Mouse (Mus musculus): ENCODE measurements around the gene Hoxd4.

Gene Hoxd4

DNA sequence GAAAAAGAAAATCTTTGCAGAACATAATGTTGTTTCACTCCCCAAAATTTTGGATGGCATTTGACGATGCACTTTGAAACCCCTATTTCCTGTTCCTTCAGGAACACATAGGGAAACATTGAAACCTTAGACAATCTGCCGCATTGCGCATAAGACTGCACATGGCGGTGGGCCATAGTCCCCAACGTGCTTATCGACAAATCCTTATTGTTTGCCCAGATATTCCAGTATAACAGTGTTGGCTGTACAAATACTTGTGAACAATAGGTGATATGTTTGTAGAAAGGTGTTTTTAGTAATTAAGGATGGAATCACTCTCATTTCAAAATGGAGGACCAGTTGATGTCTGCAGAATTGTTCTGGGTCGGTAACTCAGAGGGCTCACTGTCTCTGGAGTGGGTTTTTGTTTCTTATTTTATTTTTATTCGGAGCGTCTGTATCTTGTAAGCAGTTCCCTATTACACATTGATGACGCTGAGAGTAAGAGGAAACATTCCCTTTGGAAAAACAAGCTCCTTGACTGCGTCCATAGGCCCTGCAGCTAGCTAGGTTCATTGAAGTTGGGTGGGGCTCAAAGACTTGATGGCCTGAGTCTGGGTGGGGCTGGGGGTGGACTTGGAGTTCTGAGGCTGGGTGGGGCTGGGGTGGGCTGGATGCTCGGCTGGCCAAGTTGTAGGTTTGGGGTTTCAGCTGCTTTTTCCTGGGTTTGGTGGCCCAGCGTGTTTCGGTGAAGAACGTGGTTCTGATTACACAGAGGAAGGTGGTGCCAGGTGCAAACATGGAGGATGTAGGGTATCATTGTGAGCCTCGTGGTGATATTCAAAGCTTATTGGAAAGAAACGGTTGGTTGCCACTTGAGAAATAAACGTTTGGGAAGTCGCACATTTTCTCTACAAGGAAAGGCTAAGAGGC lies 1.8 kb downstream of the Hoxd4 start:
- in situ Hi-C loops (cut with MboI; ENCODE audit: low pct_unique_long_range_greater_than_20kb in 1 of 2, low sequenced_read_pairs in 2 of 2, unreplicated experiment in 1 of 2), result no loop called here

DNA sequence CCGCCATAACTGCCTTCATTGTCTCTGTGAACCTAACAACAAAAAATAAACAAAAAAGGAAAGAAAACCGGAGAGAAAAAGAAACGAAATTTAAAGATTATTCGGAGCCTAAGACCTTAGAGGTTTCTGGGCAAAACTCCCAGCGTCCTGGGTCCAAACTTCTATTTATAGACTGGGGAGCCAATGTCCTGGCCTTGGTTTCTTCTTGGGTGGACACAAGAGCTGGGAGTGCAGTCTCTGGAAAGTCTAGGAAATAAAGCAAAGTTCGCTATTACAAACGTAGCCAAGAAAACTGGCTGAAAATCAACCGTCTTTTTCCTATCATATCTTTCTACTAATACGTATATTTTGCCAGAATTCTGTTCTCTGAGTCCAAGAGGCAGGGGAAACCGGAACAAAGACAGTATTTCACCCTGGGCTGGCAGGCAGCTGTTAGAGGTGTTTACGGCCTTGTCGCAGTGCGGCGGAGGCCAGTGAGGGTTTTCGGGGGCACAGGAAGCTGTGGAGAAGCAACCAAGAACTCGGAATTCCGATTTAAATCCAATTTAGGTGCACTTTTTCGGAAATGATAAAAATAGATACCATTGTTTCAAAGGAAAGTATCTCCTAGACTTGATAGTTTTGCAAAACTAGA lies 2.5 kb downstream of the Hoxd4 start:
- in situ Hi-C loops (cut with MboI; ENCODE audit: low pct_unique_long_range_greater_than_20kb in 1 of 2, low sequenced_read_pairs in 2 of 2, unreplicated experiment in 1 of 2), result no loop called here

DNA sequence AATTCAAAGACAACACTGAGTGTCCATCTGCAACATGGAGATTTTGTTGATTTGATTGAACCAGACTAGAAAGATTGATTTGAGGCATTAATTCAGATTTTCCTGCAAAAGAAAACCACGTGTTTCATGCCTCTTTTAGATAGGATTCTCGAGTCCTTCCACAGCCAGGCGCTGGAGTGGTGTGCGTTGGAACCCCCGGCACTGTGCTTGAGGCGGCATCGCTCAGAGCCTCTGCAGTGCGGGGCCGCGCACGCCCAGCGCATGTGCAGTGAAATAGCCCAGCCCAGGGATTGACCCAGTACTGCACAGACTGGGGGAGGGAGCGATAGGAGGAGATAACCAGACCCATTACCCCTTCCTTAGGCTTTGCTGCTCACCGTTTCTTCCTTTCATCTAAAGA lies 3.2 kb downstream of the Hoxd4 start:
- in situ Hi-C loops (cut with MboI; ENCODE audit: low pct_unique_long_range_greater_than_20kb in 1 of 2, low sequenced_read_pairs in 2 of 2, unreplicated experiment in 1 of 2), result no loop called here

DNA sequence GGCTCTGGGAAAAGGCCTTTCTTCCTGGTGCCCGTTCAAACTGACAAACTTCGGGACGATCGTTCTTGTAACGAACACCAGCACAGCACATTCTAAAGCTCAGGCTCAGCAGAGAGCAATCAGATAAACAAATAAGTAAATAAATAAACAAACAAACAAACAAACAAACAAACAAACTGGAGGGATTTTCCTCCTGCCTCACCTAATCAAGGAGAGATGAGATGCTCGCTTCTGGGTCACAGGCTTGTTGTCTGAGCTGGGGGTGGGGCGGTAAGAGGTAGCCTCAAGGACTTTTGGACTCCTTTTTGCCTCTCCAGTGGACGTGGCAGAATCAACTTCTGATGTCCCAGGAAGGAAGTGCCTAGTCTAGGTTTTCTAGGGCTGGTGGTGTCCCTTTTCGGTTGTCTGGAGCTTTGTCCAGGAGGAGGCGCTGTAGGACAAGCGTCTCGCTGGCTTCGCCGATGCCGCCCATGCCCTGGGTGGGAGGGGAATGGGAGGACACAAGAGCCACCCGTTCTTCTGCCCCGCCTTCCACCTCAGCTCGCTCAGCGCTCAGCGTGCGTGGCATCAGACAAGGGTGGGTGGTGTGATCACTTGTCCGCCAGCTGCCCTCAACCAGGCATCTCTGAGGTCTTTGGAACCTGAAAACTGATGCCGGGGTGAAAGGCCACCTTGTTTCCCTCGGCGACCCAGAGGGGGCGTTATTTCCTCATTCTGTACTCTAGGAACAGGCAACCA lies 3.9 kb downstream of the Hoxd4 start:
- in situ Hi-C loops (cut with MboI; ENCODE audit: low pct_unique_long_range_greater_than_20kb in 1 of 2, low sequenced_read_pairs in 2 of 2, unreplicated experiment in 1 of 2), result no loop called here

DNA sequence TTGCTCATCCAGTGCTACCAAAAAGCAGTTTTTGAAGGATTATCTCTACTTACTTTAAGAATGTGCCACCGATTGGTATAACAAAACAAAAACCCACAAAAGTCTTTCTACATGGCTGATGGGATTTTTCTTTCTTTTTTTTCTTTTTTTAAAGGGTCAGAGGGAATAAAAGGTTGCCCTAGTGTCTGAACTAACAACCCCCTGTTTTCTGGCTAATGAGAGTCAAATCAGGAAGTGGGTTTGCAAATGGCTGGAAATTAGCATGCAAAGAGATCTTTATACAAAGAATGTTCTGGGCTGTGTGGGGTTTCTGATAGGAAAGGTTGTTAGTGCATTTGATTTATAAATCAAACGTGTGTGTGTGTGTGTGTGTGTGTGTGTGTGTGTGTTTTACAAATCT lies 8.7 kb downstream of the Hoxd4 start:
- in situ Hi-C loops (cut with MboI; ENCODE audit: low pct_unique_long_range_greater_than_20kb in 1 of 2, low sequenced_read_pairs in 2 of 2, unreplicated experiment in 1 of 2), result no loop called here

DNA sequence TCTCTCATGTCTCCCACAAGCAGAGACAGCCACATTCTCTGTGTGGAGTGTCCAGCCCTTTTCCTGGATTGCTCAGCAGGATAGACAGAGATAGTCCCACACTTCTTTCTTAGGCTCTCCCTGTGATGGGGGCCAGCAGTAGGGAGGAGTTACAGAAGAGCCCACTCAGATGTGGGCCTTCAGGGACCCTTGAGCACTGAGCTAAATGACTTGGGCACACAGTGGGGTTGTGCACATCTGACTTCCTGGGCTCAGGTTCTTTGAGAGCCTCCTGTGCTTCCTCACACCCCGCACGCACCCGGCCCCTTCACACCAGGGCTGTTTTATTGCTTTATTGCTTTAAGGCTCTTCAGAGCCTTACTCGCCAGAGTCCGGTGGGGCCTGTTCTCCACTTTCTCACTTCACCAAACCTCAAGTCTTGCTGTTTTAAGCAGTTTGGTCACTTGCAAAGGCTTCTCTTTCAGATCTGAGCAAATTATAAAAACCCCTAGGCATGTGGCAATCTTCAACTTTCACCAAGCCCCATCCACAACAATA lies 9.3 kb downstream of the Hoxd4 start:
- in situ Hi-C loops (cut with MboI; ENCODE audit: low pct_unique_long_range_greater_than_20kb in 1 of 2, low sequenced_read_pairs in 2 of 2, unreplicated experiment in 1 of 2), result no loop called here

DNA sequence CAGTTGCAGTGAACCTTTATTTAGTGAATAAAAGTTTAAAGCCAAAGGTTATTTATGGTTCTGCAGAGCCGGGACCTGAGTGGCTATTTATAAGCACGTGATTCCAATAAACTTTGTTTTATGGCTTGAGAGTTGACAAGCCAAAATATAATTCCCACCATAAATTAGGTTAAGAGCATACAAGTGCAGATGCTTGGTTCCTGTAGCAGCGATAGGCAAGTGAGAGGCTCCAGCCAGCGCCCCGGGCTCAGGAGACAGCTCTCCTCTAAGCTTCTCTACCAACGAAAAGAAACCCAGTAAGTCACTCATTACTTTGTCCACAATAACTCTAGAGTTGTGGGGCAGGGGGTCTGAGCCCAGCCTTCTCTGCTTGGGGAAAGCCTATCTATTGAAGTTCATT lies 10.2 kb downstream of the Hoxd4 start:
- in situ Hi-C loops (cut with MboI; ENCODE audit: low pct_unique_long_range_greater_than_20kb in 1 of 2, low sequenced_read_pairs in 2 of 2, unreplicated experiment in 1 of 2), result no loop called here

DNA sequence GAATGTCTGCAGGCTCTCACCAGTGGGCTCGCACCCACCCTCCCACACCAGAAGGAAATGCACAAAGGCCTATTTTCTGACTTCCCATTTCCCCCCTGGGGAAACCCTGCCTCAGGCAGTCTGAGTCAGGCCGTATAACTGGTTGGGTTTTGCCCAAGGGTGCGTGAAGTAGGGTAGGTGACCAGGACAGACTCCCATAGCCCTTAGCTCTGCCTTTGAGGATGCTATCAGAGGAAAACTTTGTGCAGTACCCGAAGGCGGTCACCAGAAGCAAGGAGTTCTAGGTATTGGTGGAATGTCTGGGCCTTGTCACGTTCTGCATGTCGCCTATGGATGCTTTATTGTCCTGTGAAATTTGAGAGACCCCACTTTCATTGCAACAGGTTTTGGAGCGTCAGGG lies 11.2 kb downstream of the Hoxd4 start:
- in situ Hi-C loops (cut with MboI; ENCODE audit: low pct_unique_long_range_greater_than_20kb in 1 of 2, low sequenced_read_pairs in 2 of 2, unreplicated experiment in 1 of 2), result no loop called here

DNA sequence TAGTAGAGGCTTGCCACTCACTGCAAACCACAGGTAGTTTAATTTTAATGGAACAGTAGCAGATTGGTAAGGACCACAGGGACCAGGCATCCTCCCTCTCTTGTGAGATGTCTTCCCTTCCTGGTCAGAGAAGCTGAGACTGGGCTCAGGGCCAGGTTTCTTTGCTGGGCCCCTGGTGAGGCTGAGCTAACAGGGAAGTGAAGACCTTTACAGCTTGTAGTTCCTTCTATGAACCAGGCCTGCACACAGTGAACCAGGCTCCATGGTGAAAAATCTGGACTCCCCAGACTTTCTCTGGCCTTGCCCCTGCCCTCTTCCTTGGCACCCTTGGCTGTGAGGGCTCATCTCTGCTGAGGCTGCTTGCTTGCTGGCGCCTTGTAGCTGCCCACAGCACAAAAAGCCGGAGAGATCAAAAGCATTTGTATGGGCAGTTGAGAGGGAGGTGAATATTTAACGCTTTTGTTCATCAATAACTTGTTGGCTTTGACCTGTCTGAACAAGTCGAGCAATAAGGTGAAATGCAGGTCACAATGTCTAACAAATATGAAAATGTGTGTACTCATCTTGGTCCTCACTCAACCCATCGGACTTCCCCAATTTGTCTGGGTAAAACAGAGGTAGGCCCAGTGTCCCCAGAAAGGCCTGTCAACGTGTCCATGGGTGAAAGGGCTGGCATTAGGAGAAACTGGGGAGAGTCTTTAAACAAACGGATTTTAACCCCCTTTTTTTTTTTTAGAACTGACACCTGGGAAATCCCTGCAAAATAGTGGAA lies 12.7 kb downstream of the Hoxd4 start:
- in situ Hi-C loops (cut with MboI; ENCODE audit: low pct_unique_long_range_greater_than_20kb in 1 of 2, low sequenced_read_pairs in 2 of 2, unreplicated experiment in 1 of 2), result no loop called here

DNA sequence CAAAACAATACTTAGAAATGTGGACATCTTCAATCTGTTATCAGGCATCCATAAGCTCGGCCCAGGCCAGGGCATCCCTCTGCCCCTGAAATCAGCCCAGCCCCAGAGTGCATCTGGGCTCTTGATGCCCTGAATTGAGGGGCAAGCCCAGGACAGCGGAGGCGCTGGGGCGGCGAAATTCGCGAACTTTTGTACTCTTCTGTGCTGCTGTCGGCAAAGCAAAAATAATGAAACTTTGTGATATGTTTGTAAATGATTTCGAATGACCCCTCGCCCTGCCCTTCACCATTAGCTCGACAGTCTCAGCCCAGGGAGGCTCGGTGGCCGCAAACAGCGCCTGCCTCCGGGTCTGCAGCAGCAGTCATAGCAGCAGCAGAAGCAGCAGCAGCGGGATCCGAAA lies 13.4 kb downstream of the Hoxd4 start:
- in situ Hi-C loops (cut with MboI; ENCODE audit: low pct_unique_long_range_greater_than_20kb in 1 of 2, low sequenced_read_pairs in 2 of 2, unreplicated experiment in 1 of 2), result no loop called here

DNA sequence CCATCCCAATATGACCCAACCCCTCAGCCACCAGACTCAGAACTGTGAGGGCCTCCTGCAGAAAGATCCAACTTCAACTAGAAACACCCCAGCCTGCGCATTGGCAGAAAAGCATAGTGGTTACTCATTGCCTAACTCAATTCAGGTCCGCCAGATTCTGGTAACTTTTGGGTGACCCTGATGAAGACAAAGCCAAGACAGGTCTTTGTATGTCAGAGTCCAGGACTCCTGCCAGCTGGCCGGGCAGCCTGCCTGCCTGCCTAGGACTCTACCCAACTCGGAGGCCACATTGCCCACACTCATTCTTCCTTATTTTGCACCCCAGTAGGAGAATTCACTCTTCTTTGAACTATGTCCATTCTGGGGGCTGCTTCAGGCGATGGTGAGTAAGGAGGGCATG lies 14.8 kb downstream of the Hoxd4 start, which contains the start of gene Gm28230:
TSS of gene Gm28230 (plus strand) at position 178 of the 400 bp plus-strand sequence.
- in situ Hi-C loops (cut with MboI; ENCODE audit: low pct_unique_long_range_greater_than_20kb in 1 of 2, low sequenced_read_pairs in 2 of 2, unreplicated experiment in 1 of 2), result no loop called here

DNA sequence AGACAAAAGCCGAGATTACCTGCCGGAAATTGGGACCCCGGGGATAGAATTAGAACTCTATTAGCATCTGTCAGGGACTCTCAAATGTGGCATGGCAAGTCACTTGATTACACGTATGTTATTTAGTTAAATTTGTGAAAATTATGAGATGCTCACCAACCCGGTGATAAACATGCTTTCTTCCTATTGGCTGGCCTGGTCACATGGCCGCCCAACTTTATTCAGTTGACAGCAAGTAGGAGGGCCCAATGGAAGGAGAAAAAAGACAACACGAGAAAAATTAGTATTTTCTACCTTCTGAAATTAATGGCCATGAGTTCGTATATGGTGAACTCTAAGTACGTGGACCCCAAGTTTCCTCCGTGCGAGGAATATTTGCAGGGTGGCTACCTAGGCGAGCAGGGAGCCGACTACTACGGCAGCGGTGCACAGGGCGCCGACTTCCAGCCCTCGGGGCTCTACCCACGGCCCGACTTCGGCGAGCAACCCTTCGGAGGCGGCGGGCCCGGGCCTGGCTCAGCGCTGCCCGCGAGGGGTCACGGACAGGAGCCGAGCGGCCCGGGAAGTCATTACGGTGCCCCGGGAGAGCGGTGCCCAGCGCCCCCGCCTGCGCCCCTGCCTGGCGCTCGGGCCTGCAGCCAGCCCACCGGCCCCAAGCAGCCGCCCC lies 15.4 kb downstream of the Hoxd4 start:
- in situ Hi-C loops (cut with MboI; ENCODE audit: low pct_unique_long_range_greater_than_20kb in 1 of 2, low sequenced_read_pairs in 2 of 2, unreplicated experiment in 1 of 2), result no loop called here

DNA sequence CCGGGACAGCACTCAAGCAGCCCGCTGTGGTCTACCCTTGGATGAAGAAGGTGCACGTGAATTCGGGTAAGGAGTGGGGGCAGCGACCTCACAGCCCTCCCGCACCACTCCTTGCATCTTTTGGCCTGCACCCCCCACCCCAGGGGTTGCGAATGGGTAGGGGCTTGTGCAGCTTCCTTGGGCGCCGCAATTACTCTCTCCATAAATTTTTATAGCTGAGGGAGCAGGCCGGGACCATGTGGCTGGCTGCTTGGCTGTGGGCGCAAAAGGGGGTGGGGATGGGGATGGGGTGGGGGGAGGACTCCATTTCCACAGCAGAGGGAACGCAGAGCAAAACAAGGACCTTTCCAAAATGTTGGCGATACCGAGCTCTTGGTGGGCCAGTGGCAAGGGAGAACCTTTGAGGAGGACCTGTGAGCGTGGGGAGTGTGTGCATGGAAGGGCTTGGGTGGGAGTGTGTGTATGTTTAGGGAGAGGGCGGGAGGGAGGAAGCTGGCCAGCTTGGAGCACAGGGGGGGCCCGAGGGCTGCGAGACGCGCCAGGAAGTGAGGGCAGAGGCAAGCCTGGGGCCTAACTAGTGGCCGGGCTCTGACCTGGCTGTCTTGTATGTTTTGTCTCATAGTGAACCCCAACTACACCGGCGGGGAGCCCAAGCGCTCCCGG lies 16.0 kb downstream of the Hoxd4 start:
- in situ Hi-C loops (cut with MboI; ENCODE audit: low pct_unique_long_range_greater_than_20kb in 1 of 2, low sequenced_read_pairs in 2 of 2, unreplicated experiment in 1 of 2), result no loop called here

DNA sequence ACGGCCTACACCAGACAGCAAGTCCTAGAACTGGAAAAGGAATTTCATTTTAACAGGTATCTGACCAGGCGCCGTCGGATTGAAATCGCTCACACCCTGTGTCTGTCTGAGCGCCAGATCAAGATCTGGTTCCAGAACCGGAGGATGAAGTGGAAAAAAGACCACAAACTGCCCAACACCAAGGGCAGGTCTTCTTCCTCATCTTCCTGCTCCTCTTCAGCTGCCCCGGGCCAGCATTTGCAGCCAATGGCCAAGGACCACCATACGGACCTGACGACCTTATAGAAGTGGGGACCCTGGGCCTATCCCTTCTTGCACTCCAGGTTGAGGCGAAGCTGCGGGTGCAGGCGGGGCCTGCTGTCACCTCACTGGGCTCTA lies 16.6 kb downstream of the Hoxd4 start:
- in situ Hi-C loops (cut with MboI; ENCODE audit: low pct_unique_long_range_greater_than_20kb in 1 of 2, low sequenced_read_pairs in 2 of 2, unreplicated experiment in 1 of 2), result no loop called here

DNA sequence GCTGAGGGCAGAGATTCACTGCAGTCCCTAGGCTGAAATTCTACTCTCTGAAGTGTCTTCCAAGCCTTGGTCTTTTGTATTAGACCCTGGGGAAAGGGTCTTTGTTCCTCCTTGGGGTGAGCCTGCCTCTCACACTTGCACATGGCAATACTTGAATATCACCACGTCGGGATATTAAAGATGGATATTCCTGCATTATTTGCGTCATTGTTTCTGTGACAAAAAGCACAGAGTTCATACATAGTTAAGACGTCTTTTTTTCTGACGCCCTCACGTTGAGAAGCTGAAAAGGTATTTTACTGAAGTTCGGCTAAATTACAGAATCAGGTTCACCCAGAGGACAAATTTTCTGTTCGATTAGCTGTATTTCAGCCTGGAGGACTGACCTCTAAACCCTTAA lies 18.6 kb downstream of the Hoxd4 start:
- in situ Hi-C loops (cut with MboI; ENCODE audit: low pct_unique_long_range_greater_than_20kb in 1 of 2, low sequenced_read_pairs in 2 of 2, unreplicated experiment in 1 of 2), result loop anchor here in 1 of 2 experiments (10.0 kb wide), 1 partner anchor 46 kb away; no protein-coding TSS in a partner anchor

DNA sequence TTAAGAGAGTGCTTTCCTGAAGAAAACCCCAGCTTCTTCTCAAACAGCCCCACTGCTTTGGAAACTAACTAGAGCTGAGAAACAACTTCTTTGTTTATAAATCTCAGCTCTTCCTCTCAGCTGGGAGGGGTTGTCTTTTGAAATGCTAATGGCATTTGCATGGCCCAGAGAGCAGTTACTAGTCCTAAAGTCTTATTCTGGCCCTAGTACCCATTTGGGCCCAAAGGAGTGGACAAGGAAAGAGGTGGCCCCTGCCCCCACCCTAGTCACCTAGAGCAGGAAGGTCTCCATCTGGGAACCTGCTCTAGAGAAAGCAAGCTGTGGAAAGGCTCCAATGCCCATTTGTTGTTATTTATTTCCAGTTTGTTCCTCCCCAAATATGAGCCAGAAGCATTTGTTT lies 19.3 kb downstream of the Hoxd4 start:
- in situ Hi-C loops (cut with MboI; ENCODE audit: low pct_unique_long_range_greater_than_20kb in 1 of 2, low sequenced_read_pairs in 2 of 2, unreplicated experiment in 1 of 2), result loop anchor here in 1 of 2 experiments (10.0 kb wide), 1 partner anchor 46 kb away; no protein-coding TSS in a partner anchor

DNA sequence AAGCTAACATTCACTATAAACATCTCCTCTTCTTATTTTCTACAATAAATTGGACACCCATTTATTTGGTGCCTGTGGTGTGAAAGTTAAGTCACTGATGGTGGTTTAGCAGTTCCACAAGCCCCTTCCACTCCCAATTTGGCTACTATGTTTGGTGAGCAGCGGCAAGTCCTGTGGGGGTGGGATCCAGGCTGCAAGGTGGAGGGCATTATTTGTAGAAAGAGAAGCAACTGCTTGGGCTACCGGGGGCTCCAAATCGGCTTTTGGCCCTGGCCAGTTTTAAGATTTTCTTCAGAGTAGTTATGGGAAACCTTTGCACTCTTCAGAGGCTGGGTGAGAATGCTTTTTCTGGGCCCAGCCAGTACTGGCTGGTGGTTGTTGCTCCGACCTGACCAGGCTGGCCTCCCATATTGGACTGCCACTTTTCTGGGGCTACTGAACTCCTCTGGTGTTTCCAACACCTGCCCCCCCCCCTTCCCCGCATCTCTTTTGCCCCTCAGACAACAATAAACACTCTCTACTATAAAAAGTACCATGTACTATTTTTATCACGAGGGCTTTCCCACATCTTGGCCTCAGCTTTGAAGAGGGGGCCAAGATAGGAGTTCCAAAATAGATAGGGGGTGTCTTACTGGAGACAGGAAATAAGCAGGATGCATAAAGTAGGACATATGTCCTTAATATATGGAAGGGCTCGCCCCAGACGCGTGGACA lies 20.2 kb downstream of the Hoxd4 start:
- in situ Hi-C loops (cut with MboI; ENCODE audit: low pct_unique_long_range_greater_than_20kb in 1 of 2, low sequenced_read_pairs in 2 of 2, unreplicated experiment in 1 of 2), result loop anchor here in 1 of 2 experiments (10.0 kb wide), 1 partner anchor 47 kb away; no protein-coding TSS in a partner anchor

All from mouse embryonic stem cell (cell line).